Mouse (Mus musculus): ENCODE measurements around the gene Lgals3.

Gene Lgals3

GRCm38 (mm10) chr14:47370790-47371189 is 3.2 kb downstream of the Lgals3 start:
- no peak for DNase-seq (ENCODE audit: low spot score in 2 of 2)

- no peak for DNase-seq (ENCODE audit: low spot score in 2 of 2)
Observed at GRCm38 (mm10) chr14:47371689-47372088, 4.1 kb downstream of the Lgals3 start.

GRCm38 (mm10) chr14:47373728-47374678 is 6.5 kb downstream of the Lgals3 start:
- peak; percentile 41 to 52 for DNase-seq (ENCODE audit: low spot score in 2 of 2)

GRCm38 (mm10) chr14:47376526-47376925 is 9.0 kb downstream of the Lgals3 start:
- DNase-seq (ENCODE audit: low spot score in 2 of 2): no peak

GRCm38 (mm10) chr14:47378336-47378735 is 10.8 kb downstream of the Lgals3 start:
- no peak for DNase-seq (ENCODE audit: low spot score in 2 of 2)

DNA sequence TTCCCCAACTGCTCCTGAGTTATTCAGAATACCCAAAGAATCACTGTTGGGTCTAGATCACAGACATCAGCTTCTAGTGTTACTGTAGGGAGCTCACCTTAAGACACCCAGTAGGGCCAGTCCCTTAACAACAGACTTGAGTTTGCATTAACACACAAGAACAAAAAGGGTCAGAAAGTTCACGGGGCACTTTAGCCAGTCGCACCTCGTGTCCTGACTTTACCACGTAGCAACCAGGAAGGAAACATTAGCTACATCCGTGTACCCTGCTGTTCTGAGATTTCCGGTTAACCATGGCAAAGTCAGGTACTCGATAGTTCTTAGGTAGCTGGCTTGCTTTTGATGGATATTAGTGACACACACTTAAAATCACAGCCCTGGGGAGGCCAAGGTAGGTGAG is 16.4 kb downstream of the Lgals3 start:
- no peak for DNase-seq (ENCODE audit: low spot score in 2 of 2)

DNA sequence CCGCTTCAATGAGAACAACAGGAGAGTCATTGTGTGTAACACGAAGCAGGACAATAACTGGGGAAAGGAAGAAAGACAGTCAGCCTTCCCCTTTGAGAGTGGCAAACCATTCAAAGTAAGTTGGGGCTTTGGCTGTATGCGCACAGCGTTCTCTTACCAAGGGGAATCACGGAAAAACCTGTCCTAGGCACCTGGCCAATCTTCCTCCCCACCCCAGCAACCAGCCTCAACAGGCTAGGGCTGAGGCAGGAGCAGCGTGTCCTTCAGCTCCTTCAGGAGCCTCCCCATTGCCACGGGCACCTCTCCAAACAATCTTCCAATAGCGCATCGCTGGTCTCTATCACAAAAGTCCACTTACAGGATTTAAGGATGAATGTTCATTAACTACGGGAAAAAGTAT is 17.1 kb downstream of the Lgals3 start:
- no peak for DNase-seq (ENCODE audit: low spot score in 2 of 2)

GRCm38 (mm10) chr14:47386125-47386524 is 18.6 kb downstream of the Lgals3 start:
- DNase-seq (ENCODE audit: low spot score in 2 of 2): no peak

DNA sequence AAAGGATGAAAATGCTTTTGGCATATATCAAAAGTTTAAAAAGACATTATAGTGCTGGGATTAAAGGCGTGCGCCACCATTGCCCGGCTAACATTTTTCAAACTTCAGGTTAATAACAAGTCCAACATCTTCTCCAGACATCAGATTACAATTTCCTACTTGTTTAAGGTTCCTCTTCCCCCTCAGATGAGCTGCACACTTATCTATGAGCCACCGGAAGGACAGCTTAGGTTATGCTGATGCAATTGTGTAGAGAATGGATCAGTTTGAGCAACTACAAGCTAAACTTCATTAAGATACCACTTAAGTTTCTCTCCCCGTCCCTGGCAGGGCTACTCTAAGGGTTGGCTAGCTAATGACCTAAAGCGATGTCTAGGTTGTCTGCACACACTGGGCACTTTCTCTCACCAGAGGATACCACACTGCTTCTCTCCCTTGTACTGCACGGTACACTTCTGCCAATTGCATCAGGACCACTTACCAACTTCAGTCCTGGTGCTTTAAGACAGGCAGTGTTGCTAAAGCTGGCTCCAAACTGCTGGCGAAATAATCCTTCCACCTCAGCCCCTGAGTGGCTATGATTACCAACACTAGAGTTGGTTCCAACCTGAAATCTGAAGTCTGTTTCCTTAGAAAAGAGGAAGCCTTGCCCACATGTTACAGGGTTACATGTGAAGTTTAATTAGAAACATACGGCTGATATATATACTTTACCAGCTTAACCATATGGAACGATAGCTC is 26.0 kb downstream of the Lgals3 start:
- no peak for DNase-seq (ENCODE audit: low spot score in 2 of 2)

GRCm38 (mm10) chr14:47395007-47395406 is 27.5 kb downstream of the Lgals3 start:
- DNase-seq (ENCODE audit: low spot score in 2 of 2): no peak

DNA sequence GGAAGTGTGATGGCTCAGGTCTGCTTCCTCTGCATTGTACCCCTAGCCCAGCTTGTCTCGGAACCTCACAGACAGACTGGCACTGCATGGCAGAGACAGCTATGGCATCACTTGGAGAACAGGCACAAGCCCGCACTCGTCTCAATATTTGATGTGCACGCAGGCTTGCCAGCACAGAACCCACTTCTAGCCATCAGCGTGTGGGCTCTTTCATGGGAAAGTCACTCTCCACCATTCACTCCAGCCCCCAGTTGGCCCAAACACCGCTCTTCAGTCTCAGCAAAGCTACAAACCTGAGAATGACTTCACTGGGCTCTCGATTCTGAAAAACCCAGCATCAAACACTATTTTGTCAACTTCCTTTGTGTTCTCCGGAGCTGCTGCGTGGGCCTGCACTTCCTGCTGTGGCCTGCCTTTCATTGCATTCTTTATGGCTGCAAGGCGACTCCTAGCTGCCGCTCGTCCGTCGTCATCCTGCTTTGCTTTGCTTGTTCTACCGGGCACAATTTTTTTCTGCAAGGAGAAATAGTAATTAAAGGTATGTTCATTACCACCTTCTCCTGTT is 28.0 kb downstream of the Lgals3 start:
- DNase-seq (ENCODE audit: low spot score in 2 of 2): peak; percentile 59 to 64

GRCm38 (mm10) chr14:47396165-47396652 is 28.7 kb downstream of the Lgals3 start:
- DNase-seq (ENCODE audit: low spot score in 2 of 2): peak; percentile 8 to 60

DNA sequence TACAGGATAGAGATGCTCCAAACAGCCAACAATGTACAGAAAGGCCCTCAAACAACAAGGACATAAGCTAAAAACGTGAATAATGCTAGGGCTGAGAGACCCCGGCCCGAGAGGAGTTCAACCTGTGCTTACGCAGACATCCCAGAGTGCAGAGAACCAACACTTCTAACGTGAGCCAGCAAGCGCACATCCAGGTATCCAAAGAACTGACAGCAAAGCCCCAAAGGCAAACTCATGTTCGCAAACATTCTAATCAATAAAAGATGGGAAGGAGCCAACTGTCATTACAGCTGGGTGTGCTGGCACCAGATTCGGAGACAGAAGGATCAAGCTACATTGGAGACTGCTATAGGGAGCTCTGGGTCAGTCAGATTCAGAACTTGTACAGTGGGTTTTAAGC is 35.2 kb downstream of the Lgals3 start:
- no peak for DNase-seq (ENCODE audit: low spot score in 2 of 2)

DNA sequence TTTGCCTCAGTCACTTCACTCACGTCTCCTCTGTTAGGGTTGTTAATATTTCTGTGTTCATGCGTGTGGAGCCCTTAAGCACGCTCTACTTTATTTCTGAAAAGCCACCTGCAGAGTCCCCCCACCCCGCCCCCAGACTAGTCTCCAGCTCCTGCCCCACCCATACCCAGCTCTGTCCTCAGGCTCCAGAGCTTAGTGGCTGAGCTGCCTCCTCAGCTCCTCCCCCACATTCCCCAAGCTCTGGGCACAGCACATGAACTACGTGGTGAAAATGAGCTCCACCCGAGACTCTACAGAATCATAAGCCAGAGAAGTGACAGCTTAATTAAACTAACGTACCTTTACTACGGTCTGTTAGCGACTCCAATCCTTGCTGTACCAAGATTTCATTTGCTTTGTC is 38.4 kb downstream of the Lgals3 start:
- DNase-seq (ENCODE audit: low spot score in 2 of 2): no peak

DNA sequence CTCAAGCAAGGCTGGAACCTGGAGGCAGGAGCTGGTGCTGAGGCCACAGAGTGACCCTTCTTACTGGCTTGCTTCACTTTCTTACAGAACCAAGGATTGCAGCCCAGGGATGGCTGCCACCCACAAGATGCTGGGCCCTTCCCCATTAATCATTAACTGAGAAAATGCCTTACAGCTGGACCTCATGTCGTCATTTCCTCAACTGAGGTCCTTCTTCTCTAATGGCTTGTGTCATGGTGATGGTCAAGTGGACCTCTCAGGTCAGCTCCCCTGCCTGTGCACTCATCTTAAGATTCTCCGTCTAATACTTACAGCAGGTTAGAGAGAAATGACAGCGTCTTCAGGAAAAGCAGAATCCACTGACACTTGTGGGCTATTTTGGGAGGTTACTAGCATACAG is 49.8 kb downstream of the Lgals3 start:
- no peak for DNase-seq (ENCODE audit: low spot score in 2 of 2)

DNA sequence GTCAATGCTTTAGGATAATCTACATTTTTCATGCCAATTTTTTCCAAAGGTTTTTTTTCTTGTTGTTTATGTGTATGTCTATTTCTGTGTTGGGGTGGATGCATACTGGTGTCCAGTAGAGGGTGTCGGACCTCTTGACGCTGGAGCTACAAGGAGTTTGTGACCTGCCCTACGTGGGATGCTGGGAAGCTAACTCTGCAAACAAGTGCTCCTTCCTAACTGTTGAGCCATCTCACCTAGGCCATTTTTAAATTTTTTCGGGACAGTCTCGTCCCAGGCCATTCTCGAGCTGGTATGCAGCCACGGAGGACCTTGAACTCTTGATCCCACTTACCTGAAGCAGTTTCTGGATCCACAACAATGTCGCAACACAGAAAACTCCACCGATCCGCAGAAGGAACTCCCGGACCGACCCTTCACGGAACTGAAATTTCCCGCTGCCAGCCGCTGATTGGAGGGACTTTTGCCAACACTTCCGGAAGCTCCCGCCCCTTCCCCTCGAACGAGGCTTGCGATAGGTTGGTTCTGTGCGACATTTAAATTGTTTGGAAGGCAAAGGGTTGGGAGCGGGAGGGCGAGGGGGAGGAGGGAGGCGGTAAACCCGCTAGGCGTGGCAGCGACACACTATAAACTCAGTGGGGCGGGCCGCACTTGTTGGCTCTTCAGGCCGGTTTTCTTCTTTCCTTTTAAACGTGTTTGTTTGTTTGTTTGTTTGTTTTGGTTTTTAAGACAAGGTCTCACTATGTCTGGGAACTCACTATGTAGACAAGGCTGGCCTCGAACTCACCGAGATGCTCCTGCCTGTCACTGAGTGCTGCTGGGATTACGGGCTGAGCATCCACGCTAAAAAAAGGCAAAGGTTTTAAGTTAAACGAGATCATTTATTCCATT is 50.5 kb downstream of the Lgals3 start, which contains the start of gene Dlgap5:
Gene Dlgap5 (minus strand): TSS at position 633 of the 891 bp plus-strand sequence.
- DNase-seq (ENCODE audit: low spot score in 2 of 2): peak; percentile 92 to 95

- DNase-seq (ENCODE audit: low spot score in 2 of 2): no peak
Observed at GRCm38 (mm10) chr14:47418666-47418991, 51.1 kb downstream of the Lgals3 start.

DNA sequence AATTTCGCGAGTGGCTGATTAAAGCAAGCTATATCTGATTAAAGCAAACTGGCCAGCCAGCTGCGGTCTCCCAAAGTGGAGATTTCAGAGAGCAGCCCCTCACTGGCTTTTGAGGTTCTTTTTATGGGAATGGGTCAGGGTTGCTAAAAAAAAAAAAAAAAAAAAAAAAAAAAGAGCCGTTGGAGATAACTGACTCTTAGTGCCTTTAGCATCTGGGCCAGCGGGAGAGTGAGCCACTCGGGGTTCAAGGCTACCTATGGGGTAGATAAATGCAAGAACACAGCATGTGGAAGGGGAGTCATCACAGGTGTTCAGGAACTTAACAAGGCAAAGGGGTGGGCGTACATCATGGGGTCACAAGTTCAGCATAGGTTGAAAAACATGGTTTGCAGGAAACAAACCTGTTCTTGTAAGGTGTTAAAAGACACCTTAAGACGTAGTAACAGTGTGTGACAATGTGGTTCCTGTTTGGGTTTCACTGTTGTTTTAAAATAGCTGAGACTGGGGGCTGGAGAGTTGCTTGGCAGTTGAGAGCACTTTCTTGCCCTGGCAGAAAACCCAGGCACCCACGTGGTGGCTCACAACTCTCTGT is 51.6 kb downstream of the Lgals3 start:
- DNase-seq (ENCODE audit: low spot score in 2 of 2): no peak

GRCm38 (mm10) chr14:47419723-47420276 is 52.2 kb downstream of the Lgals3 start:
- DNase-seq (ENCODE audit: low spot score in 2 of 2): no peak

DNA sequence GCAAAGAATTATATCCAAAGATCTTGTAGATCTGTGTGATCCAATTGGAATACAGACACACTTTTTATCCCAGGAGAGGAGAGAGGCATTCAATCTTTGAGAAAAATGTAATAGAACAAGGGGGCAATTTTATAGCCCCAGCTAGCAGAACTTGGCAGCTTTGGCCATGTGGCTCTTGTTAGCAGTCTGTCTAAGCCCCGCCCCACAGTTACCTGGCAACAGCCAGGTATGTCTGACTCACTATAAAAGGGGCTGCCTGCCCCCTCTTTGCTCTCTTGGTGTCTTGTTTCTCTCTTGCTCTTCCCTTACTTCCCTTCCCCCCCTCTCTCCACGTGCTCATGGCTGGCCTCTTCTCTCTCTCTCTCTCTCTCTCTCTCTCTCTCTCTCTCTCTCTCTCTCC is 54.1 kb downstream of the Lgals3 start:
- no peak for DNase-seq (ENCODE audit: low spot score in 2 of 2)

DNA sequence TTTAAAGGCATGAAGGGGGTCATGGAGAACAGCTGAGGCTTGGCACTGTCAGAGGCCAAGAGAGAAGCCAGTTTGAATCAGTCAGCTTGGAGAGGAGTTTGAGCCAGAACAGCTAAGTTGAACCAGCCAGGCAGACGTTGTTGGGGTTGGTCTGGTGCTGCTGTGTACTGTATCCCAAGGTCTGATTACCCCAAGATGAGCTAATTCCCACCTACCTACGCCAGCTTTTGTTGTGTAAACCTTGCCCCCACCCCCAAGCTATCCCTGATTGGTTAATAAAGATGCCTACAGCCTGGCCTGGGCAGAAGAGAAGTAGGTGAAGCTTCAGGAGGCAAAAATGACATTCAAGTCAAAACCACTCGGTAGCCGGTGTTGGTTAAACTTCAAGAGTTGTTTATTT is 54.9 kb downstream of the Lgals3 start:
- no peak for DNase-seq (ENCODE audit: low spot score in 2 of 2)
